ENCODE assay signal across 11 mouse cellular contexts in the genomic region with DNA sequence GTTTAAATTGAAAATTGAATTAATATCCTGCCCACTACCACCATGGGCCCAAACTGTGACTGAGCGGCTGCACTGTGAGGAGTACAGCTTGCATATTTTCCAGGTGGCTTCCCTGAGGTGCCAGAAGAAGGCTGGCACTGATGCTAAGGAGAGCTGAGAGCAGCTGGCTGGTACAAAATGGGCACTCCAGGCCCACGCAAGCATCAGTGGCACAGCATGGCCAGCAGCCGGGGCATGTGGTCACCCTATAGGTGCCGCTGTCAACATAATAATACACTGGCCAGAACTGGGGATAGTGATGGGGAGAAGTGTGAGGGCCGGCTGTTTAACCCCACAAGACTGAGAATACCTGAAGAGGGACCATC.
DNase-seq lines count a peak whose midpoint lies in the region; ATAC-seq and TF ChIP-seq lines count a peak whose summit lies in the region.
"Had no signal": no experiment of that assay in that cellular context is flagged by ENCODE, and none has a peak within 500 bp of the region (broad histone marks: within the 10 kb centered on the region; RNA-seq: fewer than 3 reads in every experiment).

No protein-coding gene starts in this region.

- no peak overlapping the region for H3K9ac ChIP-seq in stomach, embryonic 15.5 days
- H3K9ac ChIP-seq in stomach, postnatal 0 days (ENCODE audit: low read length): no peak overlapping the region
- H3K9ac ChIP-seq in hindbrain, embryonic 15.5 days: no peak overlapping the region

- H3K4me3 ChIP-seq in stomach, embryonic 15.5 days (replicated peaks): no peak overlapping the region
- no peak overlapping the region for H3K4me3 ChIP-seq in stomach, postnatal 0 days (ENCODE audit: low read depth, low read length)
- no peak overlapping the region for H3K4me3 ChIP-seq in hindbrain, embryonic 15.5 days
- no peak overlapping the region for H3K4me3 ChIP-seq in olfactory bulb, adult 2 months (ENCODE audit: insufficient read depth, low read depth, low read length)
- H3K4me3 ChIP-seq: myocyte had no signal

- no peak overlapping the region for H3K27ac ChIP-seq in stomach, embryonic 15.5 days
- no peak overlapping the region for H3K27ac ChIP-seq in stomach, postnatal 0 days (replicated peaks)
- peak overlapping the region; percentile 86 for H3K27ac ChIP-seq in hindbrain, embryonic 15.5 days (replicated peaks)
- H3K27ac ChIP-seq in olfactory bulb, adult 2 months (ENCODE audit: insufficient read depth, low read depth, low read length): peak overlapping the region; percentile 66

- H3K36me3 ChIP-seq in stomach, embryonic 15.5 days: no peaks in the 10 kb centered on the region
- H3K36me3 ChIP-seq in stomach, postnatal 0 days (ENCODE audit: control insufficient read depth, insufficient read depth, low read length): no peaks in the 10 kb centered on the region
- H3K36me3 ChIP-seq in hindbrain, embryonic 15.5 days: no peaks in the 10 kb centered on the region

- peak; percentile 43 for ATAC-seq in cerebellum, adult (ENCODE audit: insufficient number of reproducible peaks, low FRiP score, low TSS enrichment)
- no peak for ATAC-seq in stomach, embryonic 15.5 days (ENCODE audit: insufficient read depth, low FRiP score, low read depth)
- ATAC-seq in stomach, postnatal 0 days (ENCODE audit: low FRiP score, low TSS enrichment): no peak
- ATAC-seq in hindbrain, embryonic 15.5 days (ENCODE audit: low FRiP score, low read depth): peak; percentile 36; the same call in 1 of the 2 replicates
- ATAC-seq in megakaryocyte, adult 5-6 weeks (ENCODE audit: poor library complexity, severe bottlenecking): no peak

- no peak for TF ChIP-seq CTCF in stomach, postnatal 0 days (IDR thresholded peaks at IDR 0.05; ENCODE audit: low read depth)
- TF ChIP-seq CTCF in olfactory bulb, adult 2 months (IDR thresholded peaks at IDR 0.05; ENCODE audit: insufficient read depth, low read depth, low read length): no peak

- TF ChIP-seq EP300 in stomach, postnatal 0 days (optimal IDR thresholded peaks at IDR 0.05): no peak

- no peak for TF ChIP-seq POLR2A in olfactory bulb, adult 2 months (IDR thresholded peaks at IDR 0.05; ENCODE audit: insufficient read depth, low read depth, low read length)

- no peaks in the 10 kb centered on the region for H3K27me3 ChIP-seq in stomach, embryonic 15.5 days (replicated peaks)
- H3K27me3 ChIP-seq in stomach, postnatal 0 days (ENCODE audit: control insufficient read depth, insufficient read depth, low read length): no peaks in the 10 kb centered on the region
- no peaks in the 10 kb centered on the region for H3K27me3 ChIP-seq in hindbrain, embryonic 15.5 days

- no peak for DNase-seq in cerebellum, postnatal 4 days (ENCODE audit: low spot score in 2 of 2)
- no peak for DNase-seq in stomach, postnatal 0 days (ENCODE audit: low spot score)
- DNase-seq in ovary, adult 18-20 months (ENCODE audit: low spot score): no peak
- DNase-seq: kidney, adult 11 months; thymus, postnatal 4 days had no signal

- H3K4me2 ChIP-seq in stomach, embryonic 15.5 days: peak overlapping the region; percentile 3; the same call in 1 of the 2 replicates
- no peak overlapping the region for H3K4me2 ChIP-seq in stomach, postnatal 0 days (replicated peaks; ENCODE audit: low read depth)
- peak overlapping the region; percentile 47 for H3K4me2 ChIP-seq in hindbrain, embryonic 15.5 days

- no peaks in the 10 kb centered on the region for H3K4me1 ChIP-seq in stomach, embryonic 15.5 days
- no peaks in the 10 kb centered on the region for H3K4me1 ChIP-seq in stomach, postnatal 0 days (replicated peaks; ENCODE audit: control insufficient read depth, insufficient read depth)
- H3K4me1 ChIP-seq in hindbrain, embryonic 15.5 days (replicated peaks): peaks cover 68% of the 10 kb centered on the region
- peaks cover 51% of the 10 kb centered on the region for H3K4me1 ChIP-seq in olfactory bulb, adult 2 months (ENCODE audit: control insufficient read depth, insufficient read depth, low read length)

- H3K9me3 ChIP-seq in stomach, embryonic 15.5 days: no peaks in the 10 kb centered on the region
- H3K9me3 ChIP-seq in stomach, postnatal 0 days (ENCODE audit: control insufficient read depth, low read length): no peaks in the 10 kb centered on the region
- no peaks in the 10 kb centered on the region for H3K9me3 ChIP-seq in hindbrain, embryonic 15.5 days

- 83% methylated on average over 5 of the region's 5 CpGs for WGBS in stomach, embryonic 15.5 days
- WGBS in stomach, postnatal 0 days: 87% methylated on average over 5 of the region's 5 CpGs
- 42% methylated on average over 5 of the region's 5 CpGs for WGBS in hindbrain, embryonic 15.5 days
- 54% methylated on average over 5 of the region's 5 CpGs for WGBS in olfactory bulb, adult 2 months

Comparison
In these comparisons a context has a peak if more than half of its experiments do, and no peak if none do; other contexts are left out.
1. ATAC-seq: peak in cerebellum, adult (single experiment) and hindbrain, embryonic 15.5 days (single experiment); none in stomach, embryonic 15.5 days (single experiment), stomach, postnatal 0 days (single experiment) and megakaryocyte, adult 5-6 weeks (single experiment).
2. H3K27ac ChIP-seq: peak in hindbrain, embryonic 15.5 days (single experiment) and olfactory bulb, adult 2 months (single experiment); none in stomach, embryonic 15.5 days (single experiment) and stomach, postnatal 0 days (single experiment).